Mouse (Mus musculus): Measurements from ENCODE around the gene Zfp541. TPM values are rescaled to one million over a fixed set of nuclear protein-coding genes. Genes with fewer than 3 reads are reported as not detected.
A peak's percentile ranks its signal among the peaks of the same experiment; 100 is the strongest.

The Zfp541 gene
- polyA plus RNA-seq, 1 experiment from 2014 or later = 0.09 TPM

- Histone ChIP-seq H3K4me3 (replicated peaks; ENCODE audit: low read depth, low read length) (no peak overlapping the region), H3K4me2 (ENCODE audit: low read length) (no peak overlapping the region), H3K27me3 (ENCODE audit: control insufficient read depth, insufficient read depth, low read length) (no peaks in the 10 kb centered on the region; the same call in 1 of the 2 replicates), H3K27ac (replicated peaks; ENCODE audit: low read depth, low read length) (no peak overlapping the region), H3K4me1 (ENCODE audit: control insufficient read depth, insufficient read depth, low read length) (peaks cover 6% of the 10 kb centered on the region), H3K36me3 (ENCODE audit: control insufficient read depth, insufficient read depth, low read length) (no peaks in the 10 kb centered on the region), H3K9me3 (ENCODE audit: control insufficient read depth, low read length) (no peaks in the 10 kb centered on the region), H3K9ac (replicated peaks; ENCODE audit: low read length) (no peak overlapping the region)
- 89% methylated on average over 6 of the region's 6 CpGs for WGBS
- DNase-seq = no peak
- ATAC-seq (ENCODE audit: low FRiP score, low TSS enrichment) = no peak
Observed at GRCm38 (mm10) chr7:16055665-16056064, 5.9 kb upstream of the Zfp541 start.

DNA sequence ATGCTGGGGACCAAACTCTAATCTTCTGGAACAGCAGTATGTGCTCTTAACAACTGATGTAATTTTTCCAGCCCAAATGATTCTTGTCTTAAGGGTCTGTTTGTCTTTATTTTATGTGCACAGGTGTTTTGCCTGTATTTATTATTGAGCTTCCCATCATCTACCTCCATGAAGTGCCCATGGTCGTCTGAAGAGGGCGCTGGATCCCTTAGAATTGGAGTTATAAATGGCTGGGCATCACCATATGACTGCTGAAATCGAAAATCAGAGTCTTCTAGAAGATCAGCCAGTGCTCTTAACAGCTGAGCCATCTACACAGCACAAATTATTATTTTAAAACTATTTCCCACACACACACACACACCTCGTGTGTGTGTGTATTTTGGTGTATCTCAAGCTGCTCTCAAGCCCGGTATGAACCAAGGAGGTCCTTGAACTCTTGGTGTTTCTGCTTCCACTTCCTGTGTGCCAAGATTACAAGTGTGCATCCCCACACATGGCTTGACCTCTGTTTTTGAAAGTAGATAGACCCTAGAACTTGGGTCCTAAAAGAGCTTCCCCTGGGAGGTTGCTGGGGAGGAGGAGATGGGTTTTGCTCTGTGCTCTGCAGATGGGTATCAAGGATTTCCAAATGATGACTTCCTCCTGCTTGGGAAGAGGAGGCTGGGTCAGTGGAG, 5.0 kb upstream of the Zfp541 start:
- WGBS = 31% methylated on average over 5 of the region's 5 CpGs
- DNase-seq (peak; percentile 55), ATAC-seq (ENCODE audit: low FRiP score, low TSS enrichment) (no peak)
- no peak overlapping the region for H3K4me3 ChIP-seq (replicated peaks; ENCODE audit: low read depth, low read length)
- H3K36me3 ChIP-seq (ENCODE audit: control insufficient read depth, insufficient read depth, low read length) = no peaks in the 10 kb centered on the region
- no peak overlapping the region for H3K4me2 ChIP-seq (ENCODE audit: low read length)
- H3K27me3 ChIP-seq (ENCODE audit: control insufficient read depth, insufficient read depth, low read length) = no peaks in the 10 kb centered on the region; the same call in 1 of the 2 replicates
- H3K27ac ChIP-seq (replicated peaks; ENCODE audit: low read depth, low read length) = no peak overlapping the region
- no peak overlapping the region for H3K9ac ChIP-seq (replicated peaks; ENCODE audit: low read length)
- peaks cover 6% of the 10 kb centered on the region for H3K4me1 ChIP-seq (ENCODE audit: control insufficient read depth, insufficient read depth, low read length)
- no peaks in the 10 kb centered on the region for H3K9me3 ChIP-seq (ENCODE audit: control insufficient read depth, low read length)

- Histone ChIP-seq H3K9ac (replicated peaks; ENCODE audit: low read length) (no peak overlapping the region), H3K27ac (replicated peaks; ENCODE audit: low read depth, low read length) (no peak overlapping the region), H3K4me3 (replicated peaks; ENCODE audit: low read depth, low read length) (no peak overlapping the region), H3K27me3 (ENCODE audit: control insufficient read depth, insufficient read depth, low read length) (peaks cover 3% of the 10 kb centered on the region; the same call in 1 of the 2 replicates), H3K4me1 (ENCODE audit: control insufficient read depth, insufficient read depth, low read length) (peaks cover 3% of the 10 kb centered on the region), H3K36me3 (ENCODE audit: control insufficient read depth, insufficient read depth, low read length) (no peaks in the 10 kb centered on the region), H3K9me3 (ENCODE audit: control insufficient read depth, low read length) (no peaks in the 10 kb centered on the region), H3K4me2 (ENCODE audit: low read length) (no peak overlapping the region)
- DNase-seq (no peak), ATAC-seq (ENCODE audit: low FRiP score, low TSS enrichment) (no peak)
- 77% methylated on average over 2 of the region's 2 CpGs for WGBS
Observed at GRCm38 (mm10) chr7:16057136-16057534, 4.5 kb upstream of the Zfp541 start.

GRCm38 (mm10) chr7:16062099-16062420, 446 bp downstream of the Zfp541 start:
- no peak overlapping the region for H3K4me2 ChIP-seq (ENCODE audit: low read length)
- no peak overlapping the region for H3K9ac ChIP-seq (replicated peaks; ENCODE audit: low read length)
- no peaks in the 10 kb centered on the region for H3K4me1 ChIP-seq (ENCODE audit: control insufficient read depth, insufficient read depth, low read length)
- H3K4me3 ChIP-seq (replicated peaks; ENCODE audit: low read depth, low read length) = no peak overlapping the region
- no peak for ATAC-seq (ENCODE audit: low FRiP score, low TSS enrichment)
- H3K36me3 ChIP-seq (ENCODE audit: control insufficient read depth, insufficient read depth, low read length) = no peaks in the 10 kb centered on the region
- H3K9me3 ChIP-seq (ENCODE audit: control insufficient read depth, low read length) = no peaks in the 10 kb centered on the region
- no peak overlapping the region for H3K27ac ChIP-seq (replicated peaks; ENCODE audit: low read depth, low read length)
- WGBS = 72% methylated on average over 15 of the region's 15 CpGs
- H3K27me3 ChIP-seq (ENCODE audit: control insufficient read depth, insufficient read depth, low read length) = peaks cover 3% of the 10 kb centered on the region; the same call in 1 of the 2 replicates
- DNase-seq = no peak

DNA sequence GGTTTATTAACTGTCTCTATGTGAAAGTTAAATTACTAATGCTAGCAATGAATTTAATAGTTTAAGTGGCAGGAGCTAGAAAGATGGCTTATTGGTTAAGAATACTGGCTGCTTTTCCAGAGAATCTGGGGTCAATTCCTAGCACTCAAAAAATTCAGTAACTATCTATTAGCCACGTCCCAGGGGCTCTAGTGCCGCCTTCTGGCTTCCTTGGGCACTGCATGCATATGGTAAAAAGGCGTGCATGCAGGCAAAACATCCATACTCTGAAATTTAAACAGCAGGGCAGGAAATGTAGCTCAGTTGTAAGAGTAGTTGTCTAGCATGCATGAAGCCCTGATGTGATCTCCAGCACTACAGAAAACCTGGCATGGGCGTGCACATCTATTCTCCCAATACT, 1.9 kb downstream of the Zfp541 start:
- Histone ChIP-seq H3K9ac (replicated peaks; ENCODE audit: low read length) (no peak overlapping the region), H3K4me2 (ENCODE audit: low read length) (no peak overlapping the region), H3K4me3 (replicated peaks; ENCODE audit: low read depth, low read length) (no peak overlapping the region), H3K27ac (replicated peaks; ENCODE audit: low read depth, low read length) (no peak overlapping the region), H3K4me1 (ENCODE audit: control insufficient read depth, insufficient read depth, low read length) (no peaks in the 10 kb centered on the region), H3K36me3 (ENCODE audit: control insufficient read depth, insufficient read depth, low read length) (no peaks in the 10 kb centered on the region), H3K9me3 (ENCODE audit: control insufficient read depth, low read length) (no peaks in the 10 kb centered on the region), H3K27me3 (ENCODE audit: control insufficient read depth, insufficient read depth, low read length) (peaks cover 3% of the 10 kb centered on the region; the same call in 1 of the 2 replicates)
- DNase-seq (no peak), ATAC-seq (ENCODE audit: low FRiP score, low TSS enrichment) (no peak)
- 30% methylated on average over 4 of the region's 4 CpGs for WGBS

DNA sequence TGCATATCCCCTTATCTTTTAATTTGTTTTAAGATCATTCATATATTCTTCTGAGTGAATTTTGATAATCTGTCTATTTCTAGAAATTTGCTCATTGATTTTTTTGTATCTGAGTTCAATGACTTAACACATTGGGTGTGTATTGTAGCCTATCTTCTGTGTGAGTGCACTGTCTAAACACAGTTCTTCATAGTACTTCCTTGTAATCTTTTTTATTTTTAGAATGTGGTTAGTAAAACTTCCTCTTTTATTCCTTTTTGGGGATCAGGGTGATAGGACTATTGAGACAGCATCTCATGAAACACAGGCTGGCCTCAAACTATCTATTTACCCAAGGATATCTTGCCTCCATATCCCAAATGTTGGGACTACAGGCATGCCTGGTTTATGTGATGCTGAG, 9.2 kb downstream of the Zfp541 start:
- no peak for ATAC-seq (ENCODE audit: low FRiP score, low TSS enrichment)

DNA sequence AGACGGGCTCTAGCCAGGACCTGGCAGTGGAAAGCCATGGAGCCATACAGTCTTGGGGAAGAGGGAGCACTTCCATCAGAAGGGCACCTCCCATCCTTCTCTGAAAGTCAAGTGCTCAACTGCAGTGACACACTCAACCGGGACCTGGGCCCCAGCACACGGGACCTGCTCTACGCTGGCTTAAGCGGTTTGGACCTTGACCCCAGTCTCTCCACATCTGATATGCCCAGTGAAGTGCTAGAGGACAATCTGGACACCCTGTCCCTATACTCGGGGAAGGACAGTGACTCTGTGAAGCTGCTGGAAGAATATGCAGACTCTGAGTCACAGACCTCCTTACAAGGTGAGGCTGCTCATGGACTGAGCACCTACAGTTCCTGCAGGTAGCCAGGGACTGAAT, 10.3 kb downstream of the Zfp541 start:
- Histone ChIP-seq H3K9me3 (ENCODE audit: control insufficient read depth, low read length) (no peaks in the 10 kb centered on the region), H3K4me1 (ENCODE audit: control insufficient read depth, insufficient read depth, low read length) (no peaks in the 10 kb centered on the region), H3K9ac (replicated peaks; ENCODE audit: low read length) (no peak overlapping the region), H3K4me3 (replicated peaks; ENCODE audit: low read depth, low read length) (no peak overlapping the region), H3K4me2 (ENCODE audit: low read length) (no peak overlapping the region), H3K27ac (replicated peaks; ENCODE audit: low read depth, low read length) (no peak overlapping the region), H3K27me3 (ENCODE audit: control insufficient read depth, insufficient read depth, low read length) (no peaks in the 10 kb centered on the region), H3K36me3 (ENCODE audit: control insufficient read depth, insufficient read depth, low read length) (no peaks in the 10 kb centered on the region)
- DNase-seq (no peak), ATAC-seq (ENCODE audit: low FRiP score, low TSS enrichment) (no peak)
- WGBS = 85% methylated on average over 6 of the region's 6 CpGs

More for the DNA sequence above, 9.2 kb downstream of the Zfp541 start:
- Histone ChIP-seq H3K9me3 (ENCODE audit: control insufficient read depth, low read length) (no peaks in the 10 kb centered on the region), H3K36me3 (ENCODE audit: control insufficient read depth, insufficient read depth, low read length) (no peaks in the 10 kb centered on the region), H3K9ac (replicated peaks; ENCODE audit: low read length) (no peak overlapping the region), H3K4me3 (replicated peaks; ENCODE audit: low read depth, low read length) (no peak overlapping the region), H3K27me3 (ENCODE audit: control insufficient read depth, insufficient read depth, low read length) (no peaks in the 10 kb centered on the region), H3K4me2 (ENCODE audit: low read length) (no peak overlapping the region), H3K4me1 (ENCODE audit: control insufficient read depth, insufficient read depth, low read length) (no peaks in the 10 kb centered on the region), H3K27ac (replicated peaks; ENCODE audit: low read depth, low read length) (no peak overlapping the region)
- DNase-seq = no peak

DNA sequence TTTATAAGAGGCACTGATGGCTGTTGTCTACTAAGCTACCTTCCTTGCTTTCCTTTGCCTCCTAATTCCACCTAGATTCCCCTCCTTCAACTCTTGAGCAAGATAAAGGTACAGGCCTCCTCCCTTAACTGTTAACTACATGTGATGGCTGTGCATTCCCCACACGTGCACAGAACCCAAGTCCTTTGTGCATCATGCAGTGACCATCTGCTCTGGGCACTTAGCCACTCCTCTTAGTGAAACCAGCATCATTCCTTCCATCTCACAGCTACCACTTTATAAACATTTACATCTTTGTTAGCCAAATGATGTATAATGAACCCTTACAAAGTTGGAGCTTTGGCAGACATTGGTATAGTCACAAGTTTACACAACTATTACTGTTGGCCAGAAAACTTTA, 18.3 kb downstream of the Zfp541 start:
- Histone ChIP-seq H3K4me1 (ENCODE audit: control insufficient read depth, insufficient read depth, low read length) (no peaks in the 10 kb centered on the region), H3K27ac (replicated peaks; ENCODE audit: low read depth, low read length) (no peak overlapping the region), H3K4me3 (replicated peaks; ENCODE audit: low read depth, low read length) (no peak overlapping the region), H3K27me3 (ENCODE audit: control insufficient read depth, insufficient read depth, low read length) (no peaks in the 10 kb centered on the region), H3K36me3 (ENCODE audit: control insufficient read depth, insufficient read depth, low read length) (no peaks in the 10 kb centered on the region), H3K9me3 (ENCODE audit: control insufficient read depth, low read length) (no peaks in the 10 kb centered on the region), H3K9ac (replicated peaks; ENCODE audit: low read length) (no peak overlapping the region), H3K4me2 (ENCODE audit: low read length) (no peak overlapping the region)
- 65% methylated on average over 1 of the region's 1 CpGs for WGBS
- DNase-seq (no peak), ATAC-seq (ENCODE audit: low FRiP score, low TSS enrichment) (no peak)

DNA sequence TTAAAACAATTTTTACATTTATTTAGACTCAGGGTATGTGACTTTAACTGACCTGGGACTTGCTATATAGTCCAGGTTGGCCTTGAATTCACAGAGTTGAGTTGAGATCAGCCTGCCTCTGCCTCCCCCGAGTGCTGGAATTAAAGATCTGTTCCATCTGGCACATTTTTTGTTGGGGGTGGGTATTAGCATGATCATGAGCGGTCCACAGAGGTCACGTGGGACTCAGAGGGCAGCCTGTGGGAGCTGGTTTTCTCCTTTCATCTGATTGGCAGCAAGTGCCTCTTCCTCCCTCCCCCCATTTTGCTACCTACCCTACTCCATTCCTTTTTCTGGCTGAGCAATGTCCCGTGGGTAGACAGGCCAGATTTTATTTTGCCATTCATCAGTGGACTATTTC, 19.0 kb downstream of the Zfp541 start:
- H3K27ac ChIP-seq (replicated peaks; ENCODE audit: low read depth, low read length) = no peak overlapping the region
- no peaks in the 10 kb centered on the region for H3K4me1 ChIP-seq (ENCODE audit: control insufficient read depth, insufficient read depth, low read length)
- H3K36me3 ChIP-seq (ENCODE audit: control insufficient read depth, insufficient read depth, low read length) = no peaks in the 10 kb centered on the region
- WGBS = 71% methylated on average over 4 of the region's 4 CpGs
- no peak overlapping the region for H3K4me3 ChIP-seq (replicated peaks; ENCODE audit: low read depth, low read length)
- H3K9me3 ChIP-seq (ENCODE audit: control insufficient read depth, low read length) = no peaks in the 10 kb centered on the region
- no peak for DNase-seq
- H3K27me3 ChIP-seq (ENCODE audit: control insufficient read depth, insufficient read depth, low read length) = no peaks in the 10 kb centered on the region
- no peak overlapping the region for H3K9ac ChIP-seq (replicated peaks; ENCODE audit: low read length)
- no peak for ATAC-seq (ENCODE audit: low FRiP score, low TSS enrichment)
- H3K4me2 ChIP-seq (ENCODE audit: low read length) = no peak overlapping the region

All from midbrain, embryonic 14.5 days (tissue).